8 mouse cellular contexts compared by ENCODE assay signal in the genomic region with DNA sequence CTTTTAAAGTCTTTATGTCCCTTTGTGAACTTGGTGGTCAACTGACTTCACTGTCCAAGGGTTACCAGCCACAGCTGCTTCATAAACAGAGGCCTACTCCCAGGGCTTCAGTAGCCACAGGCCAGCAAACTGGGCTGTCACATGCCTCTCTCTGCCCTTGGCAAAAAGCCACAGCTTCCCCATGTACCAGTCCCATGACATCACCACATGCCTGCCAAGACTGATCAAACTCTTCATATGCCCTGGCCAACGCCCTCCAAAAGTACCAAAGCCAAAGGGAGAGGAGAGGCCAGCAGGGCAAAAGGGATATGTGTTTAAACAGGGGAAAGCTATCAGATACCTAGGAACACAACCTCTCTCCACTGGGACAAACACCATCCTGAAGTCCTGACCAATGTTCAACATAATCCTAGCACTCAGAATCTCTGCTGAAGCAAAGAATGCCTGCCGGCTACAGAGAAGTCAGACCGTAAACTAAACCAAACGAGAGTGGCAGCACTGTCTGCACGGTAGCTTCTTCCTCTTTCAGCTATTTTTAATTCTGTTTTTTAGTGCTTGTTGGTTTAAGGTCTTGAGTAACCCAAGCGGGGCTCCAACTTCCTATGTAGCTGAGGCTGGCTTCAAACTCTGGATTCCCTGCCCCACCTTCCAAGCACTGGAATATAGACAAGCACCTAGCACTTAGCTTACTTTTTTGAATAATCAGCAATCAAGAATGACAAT. TPM values are rescaled to one million over a fixed set of nuclear protein-coding genes. Genes with fewer than 3 reads are reported as not detected.
A peak's percentile ranks its signal among the peaks of the same experiment; 100 is the strongest.
DNase-seq lines count a peak whose midpoint lies in the region; ATAC-seq and TF ChIP-seq lines count a peak whose summit lies in the region.

No protein-coding gene starts in this region.

- H3K9ac ChIP-seq in hindbrain, postnatal 0 days (replicated peaks; ENCODE audit: low read length): no peak overlapping the region
- no peak overlapping the region for H3K9ac ChIP-seq in hindbrain, embryonic 13.5 days
- H3K9ac ChIP-seq in CH12.LX (ENCODE audit: insufficient read depth, low read depth): peak overlapping the region; percentile 34
- no peak overlapping the region for H3K9ac ChIP-seq in liver, embryonic 13.5 days

- DNase-seq in hindbrain, postnatal 0 days (ENCODE audit: low spot score): peak; percentile 56
- peak; percentile 44 for DNase-seq in CH12.LX (ENCODE audit: extremely low read depth)
- peak; percentile 41 to 64 for DNase-seq in cerebellum, postnatal 25 days
- peak; percentile 39 for DNase-seq in heart, postnatal 25 days (ENCODE audit: low spot score)
- DNase-seq in liver, embryonic 13.5 days: no peak
- DNase-seq in neural tube, embryonic 10.5 days (ENCODE audit: extremely low spot score, low spot score): no peak

- H3K27me3 ChIP-seq in hindbrain, postnatal 0 days (ENCODE audit: insufficient read depth, low read length): no peaks in the 10 kb centered on the region
- H3K27me3 ChIP-seq in hindbrain, embryonic 13.5 days: no peaks in the 10 kb centered on the region
- no peaks in the 10 kb centered on the region for H3K27me3 ChIP-seq in CH12.LX (replicated peaks)
- no peaks in the 10 kb centered on the region for H3K27me3 ChIP-seq in liver, embryonic 13.5 days
- no peaks in the 10 kb centered on the region for H3K27me3 ChIP-seq in small intestine, adult 2 months (ENCODE audit: control insufficient read depth, insufficient read depth, low read length)

- no peak for TF ChIP-seq CTCF in hindbrain, postnatal 0 days (IDR thresholded peaks at IDR 0.05; ENCODE audit: low read depth)
- no peak for TF ChIP-seq CTCF in CH12.LX (conservative IDR thresholded peaks at IDR 0.05 in 1 of 2, IDR thresholded peaks at IDR 0.05 in 1 of 2; ENCODE audit: low read depth in 2 of 2, low read length in 2 of 2)
- no peak for TF ChIP-seq CTCF in small intestine, adult 2 months (IDR thresholded peaks at IDR 0.05; ENCODE audit: extremely low read depth, insufficient read length, insufficient replicate concordance, low read depth, low read length)

- H3K36me3 ChIP-seq in hindbrain, postnatal 0 days (ENCODE audit: insufficient read depth, low read length): peaks cover 13% of the 10 kb centered on the region
- H3K36me3 ChIP-seq in hindbrain, embryonic 13.5 days: peaks cover 28% of the 10 kb centered on the region
- peaks cover 24 to 56% of the 10 kb centered on the region in 2 experiments for H3K36me3 ChIP-seq in CH12.LX (replicated peaks in 1 of 2; ENCODE audit: control insufficient read depth in 1 of 2, insufficient read depth in 1 of 2, low read length in 1 of 2)
- H3K36me3 ChIP-seq in liver, embryonic 13.5 days: peaks cover 28% of the 10 kb centered on the region
- H3K36me3 ChIP-seq in small intestine, adult 2 months (ENCODE audit: control insufficient read depth, insufficient read depth, low read length): peaks cover 15% of the 10 kb centered on the region

- intact Hi-C loops in heart, postnatal 25 days (cut with DNase I): no loop called here

- TF ChIP-seq RAD21 in CH12.LX (IDR thresholded peaks at IDR 0.05; ENCODE audit: low read depth, low read length): no peak

- H3K4me3 ChIP-seq in hindbrain, postnatal 0 days (ENCODE audit: low read length): no peak overlapping the region
- no peak overlapping the region for H3K4me3 ChIP-seq in hindbrain, embryonic 13.5 days
- peak overlapping the region in 2 of 3 experiments; percentile 6 to 19 for H3K4me3 ChIP-seq in CH12.LX (replicated peaks in 1 of 3; ENCODE audit: low read depth in 2 of 3, low read length in 2 of 3, poor library complexity in 1 of 3)
- no peak overlapping the region for H3K4me3 ChIP-seq in liver, embryonic 13.5 days (replicated peaks)
- no peak overlapping the region for H3K4me3 ChIP-seq in small intestine, adult 2 months (ENCODE audit: low read depth, low read length)

- no peak for ATAC-seq in hindbrain, postnatal 0 days
- ATAC-seq in hindbrain, embryonic 13.5 days (ENCODE audit: low FRiP score): no peak
- ATAC-seq in liver, embryonic 13.5 days (ENCODE audit: low read depth): peak; percentile 56; the same call in 1 of the 2 replicates

- no peak overlapping the region for H3K4me2 ChIP-seq in hindbrain, postnatal 0 days (ENCODE audit: low read depth, low read length)
- no peak overlapping the region for H3K4me2 ChIP-seq in hindbrain, embryonic 13.5 days
- peak overlapping the region; percentile 65 for H3K4me2 ChIP-seq in CH12.LX (ENCODE audit: insufficient read depth, low read depth, poor library complexity, severe bottlenecking)
- peak overlapping the region; percentile 24 for H3K4me2 ChIP-seq in liver, embryonic 13.5 days

- no peak overlapping the region for H3K27ac ChIP-seq in hindbrain, postnatal 0 days
- H3K27ac ChIP-seq in hindbrain, embryonic 13.5 days: no peak overlapping the region
- peak overlapping the region; percentile 81 for H3K27ac ChIP-seq in CH12.LX (ENCODE audit: insufficient read depth, low read depth)
- peak overlapping the region; percentile 41 for H3K27ac ChIP-seq in liver, embryonic 13.5 days
- peak overlapping the region; percentile 64 for H3K27ac ChIP-seq in small intestine, adult 2 months (ENCODE audit: insufficient read depth, low read depth, low read length)

- no peaks in the 10 kb centered on the region for H3K9me3 ChIP-seq in hindbrain, postnatal 0 days (ENCODE audit: low read length)
- no peaks in the 10 kb centered on the region for H3K9me3 ChIP-seq in hindbrain, embryonic 13.5 days
- no peaks in the 10 kb centered on the region for H3K9me3 ChIP-seq in CH12.LX (replicated peaks; ENCODE audit: low read length)
- no peaks in the 10 kb centered on the region for H3K9me3 ChIP-seq in liver, embryonic 13.5 days (replicated peaks)

- dilution Hi-C loops in CH12.LX (cut with MboI; ENCODE audit: extremely low pct_ligation_motif_present, extremely low pct_unique_long_range_greater_than_20kb, low sequenced_read_pairs): no loop called here

- peak; percentile 25; the same call in 1 of the 2 replicates for TF ChIP-seq EP300 in CH12.LX (IDR thresholded peaks at IDR 0.05; ENCODE audit: low read length)

- 77% methylated on average over 6 of the region's 6 CpGs for WGBS in hindbrain, postnatal 0 days
- 86% methylated on average over 6 of the region's 6 CpGs for WGBS in hindbrain, embryonic 13.5 days
- WGBS in liver, embryonic 13.5 days (ENCODE audit: insufficient replicate concordance): 33% methylated on average over 6 of the region's 6 CpGs
- 37% methylated on average over 6 of the region's 6 CpGs for WGBS in small intestine, adult 2 months

- in situ Hi-C loops in CH12.LX (cut with MboI; ENCODE audit: low pct_ligation_motif_present, low pct_unique_long_range_greater_than_20kb, low sequenced_read_pairs): loop anchor here (25.0 kb wide), 1 partner anchor 1401 kb away; the partner anchor contains the start of genes Ran and Stx2

- peaks cover 16% of the 10 kb centered on the region for H3K4me1 ChIP-seq in hindbrain, postnatal 0 days (ENCODE audit: insufficient read depth, low read length)
- H3K4me1 ChIP-seq in hindbrain, embryonic 13.5 days (replicated peaks): peaks cover 43% of the 10 kb centered on the region
- peaks cover 19 to 72% of the 10 kb centered on the region in 2 experiments for H3K4me1 ChIP-seq in CH12.LX (ENCODE audit: control insufficient read depth in 1 of 2, insufficient read depth in 2 of 2)
- H3K4me1 ChIP-seq in liver, embryonic 13.5 days (replicated peaks): peaks cover 66% of the 10 kb centered on the region
- peaks cover 29% of the 10 kb centered on the region; the same call in 1 of the 2 replicates for H3K4me1 ChIP-seq in small intestine, adult 2 months (ENCODE audit: control insufficient read depth, insufficient read depth, insufficient read length, low read length)

- H3K79me2 ChIP-seq in CH12.LX (replicated peaks; ENCODE audit: control insufficient read depth, extremely low read depth, insufficient read depth, poor library complexity, severe bottlenecking): peaks cover 98% of the 10 kb centered on the region

- no peak for TF ChIP-seq POLR2A in CH12.LX (IDR thresholded peaks at IDR 0.05; ENCODE audit: low read depth, low read length)
- TF ChIP-seq POLR2A in small intestine, adult 2 months (IDR thresholded peaks at IDR 0.05; ENCODE audit: low read depth, low read length): no peak

TF ChIP-seq in CH12.LX, 34 proteins besides CTCF, POLR2A, EP300 and RAD21 (continues in another document):
- TF ChIP-seq CHD2 (IDR thresholded peaks at IDR 0.05; ENCODE audit: low read length) (no peak), GABPA (IDR thresholded peaks at IDR 0.05; ENCODE audit: insufficient replicate concordance, low read depth, low read length) (no peak), MEF2A (IDR thresholded peaks at IDR 0.05; ENCODE audit: borderline replicate concordance, low read depth, low read length) (0 out of 2 replicates have a peak, but pooled peaks have one; percentile 41), BHLHE40 (IDR thresholded peaks at IDR 0.05; ENCODE audit: low read depth, low read length) (peak; percentile 42; the same call in 1 of the 2 replicates), TCF12 (IDR thresholded peaks at IDR 0.05; ENCODE audit: low read depth, low read length) (no peak; the same call in 1 of the 2 replicates), USF1 (IDR thresholded peaks at IDR 0.05; ENCODE audit: low read depth, low read length) (no peak), ETS1 (conservative IDR thresholded peaks at IDR 0.05; ENCODE audit: low read depth, low read length) (peak; percentile 32; the same call in 1 of the 2 replicates), MXI1 (IDR thresholded peaks at IDR 0.05; ENCODE audit: low read depth, low read length) (peak; percentile 58; the same call in 1 of the 2 replicates)

RNA-seq across cellular contexts. Expression of gene Glt1d1, which starts 21.1 kb away (rescaled TPM):
- 6.6 and 8.9 TPM in 2 replicates for total RNA-seq in hindbrain, postnatal 0 days (2014; rRNA removed)
- polyA plus RNA-seq in hindbrain, postnatal 0 days (2015; fragmentation: Nextera tagmentation; extraction: Ambion mirVana): 2.9 and 3.3 TPM in 2 replicates
- polyA plus RNA-seq in hindbrain, embryonic 13.5 days (2015; fragmentation: Nextera tagmentation; extraction: Ambion mirVana): 0.77 and 1.5 TPM in 2 replicates
- total RNA-seq in CH12.LX (2012; rRNA removed) (0.25 and 0.29 TPM in 2 replicates), CH12.LX (2014; rRNA removed) (0.11 TPM in 1 of 2 replicates, not detected in the other)
- 0.15 and 0.21 TPM in 2 replicates for polyA plus RNA-seq in CH12.LX (2012; ENCODE audit: insufficient read length, low read depth)
- total RNA-seq in heart, postnatal 25 days (2021): not detected
- polyA plus RNA-seq in liver, embryonic 13.5 days (2015; fragmentation: Nextera tagmentation; extraction: Ambion mirVana): 0.21 TPM in 1 of 2 replicates, not detected in the other
- 0.28 and 0.65 TPM in 2 replicates for polyA plus RNA-seq in small intestine, adult 2 months (2012; rRNA removed)

RNA-seq across cellular contexts. Expression of gene Slc15a4, which starts 21.7 kb away (rescaled TPM):
- 41.2 and 45.0 TPM in 2 replicates for total RNA-seq in hindbrain, postnatal 0 days (2014; rRNA removed)
- polyA plus RNA-seq in hindbrain, postnatal 0 days (2015; fragmentation: Nextera tagmentation; extraction: Ambion mirVana): 18.5 and 21.1 TPM in 2 replicates
- polyA plus RNA-seq in hindbrain, embryonic 13.5 days (2015; fragmentation: Nextera tagmentation; extraction: Ambion mirVana): 25.9 and 26.4 TPM in 2 replicates
- total RNA-seq in CH12.LX (2012; rRNA removed) (25.8 and 31.0 TPM in 2 replicates), CH12.LX (2014; rRNA removed) (23.4 and 25.7 TPM in 2 replicates)
- 44.2 and 52.7 TPM in 2 replicates for polyA plus RNA-seq in CH12.LX (2012; ENCODE audit: insufficient read length, low read depth)
- 10 to 100 TPM; 11.9 to 13.1 TPM for total RNA-seq in heart, postnatal 25 days (2021)
- polyA plus RNA-seq in liver, embryonic 13.5 days (2015; fragmentation: Nextera tagmentation; extraction: Ambion mirVana): 8.7 and 11.1 TPM in 2 replicates
- polyA plus RNA-seq in small intestine, adult 2 months (2012; rRNA removed): 11.3 and 16.2 TPM in 2 replicates

Comparison
In these comparisons a context has a peak if more than half of its experiments do, and no peak if none do; other contexts are left out.
1. DNase-seq: peak in hindbrain, postnatal 0 days (single experiment), CH12.LX (single experiment), cerebellum, postnatal 25 days (2 of 2) and heart, postnatal 25 days (single experiment); none in liver, embryonic 13.5 days (single experiment) and neural tube, embryonic 10.5 days (single experiment).
2. H3K27ac ChIP-seq: peak in CH12.LX (single experiment), liver, embryonic 13.5 days (single experiment) and small intestine, adult 2 months (single experiment); none in hindbrain, postnatal 0 days (single experiment) and hindbrain, embryonic 13.5 days (single experiment).
3. H3K4me2 ChIP-seq: peak in CH12.LX (single experiment) and liver, embryonic 13.5 days (single experiment); none in hindbrain, postnatal 0 days (single experiment) and hindbrain, embryonic 13.5 days (single experiment).
4. H3K4me3 ChIP-seq: peak in CH12.LX (2 of 3); none in hindbrain, postnatal 0 days (single experiment), hindbrain, embryonic 13.5 days (single experiment), liver, embryonic 13.5 days (single experiment) and small intestine, adult 2 months (single experiment).